Mouse (Mus musculus) thymus, adult 2 months (tissue): Measurements from ENCODE around the gene Tbc1d14.

Source experiments
- CTCF ChIP-seq: fragments of 200-500 bp; IDR thresholded peaks from 2 replicates; pipeline ENCODE4 v1.5.1; 2012; ENCODE audit warnings: mild to moderate bottlenecking, control low read depth, low read length, moderate library complexity, borderline replicate concordance; ENCODE audit not compliant: control insufficient read depth, poor library complexity, insufficient read depth; ENCODE audit errors: extremely low read depth
- POLR2A ChIP-seq: fragments of 200-500 bp; IDR thresholded peaks from 2 replicates; pipeline ENCODE4 v1.6.1; 2012; ENCODE audit warnings: mild to moderate bottlenecking, low read length, control low read depth, moderate library complexity; ENCODE audit not compliant: control insufficient read depth, poor library complexity, insufficient read depth; ENCODE audit errors: extremely low read depth

DNA sequence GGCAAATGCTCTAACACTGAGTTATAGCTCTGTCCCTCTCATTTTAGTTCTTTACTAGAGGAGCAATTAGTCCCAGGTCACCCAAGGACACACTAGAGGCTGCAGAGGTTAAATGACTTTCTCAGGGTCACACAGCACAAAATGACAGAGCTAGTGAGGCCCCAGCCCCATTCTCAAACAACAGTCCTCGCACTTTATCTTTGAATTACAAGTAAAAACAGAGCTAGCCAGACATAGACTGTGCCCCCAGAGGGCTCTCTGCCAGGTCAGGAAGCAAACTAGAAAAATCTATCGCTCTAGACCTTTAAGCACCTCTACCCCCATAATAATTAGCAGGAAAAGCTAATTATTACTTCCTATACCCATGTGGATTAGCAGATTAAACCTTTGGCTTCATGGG lies 25.4 kb downstream of the Tbc1d14 start:
- TF ChIP-seq CTCF, result no peak
- TF ChIP-seq POLR2A, result no peak
